Mouse (Mus musculus): Measurements from ENCODE around the gene Gm8879. TPM values are rescaled to one million over a fixed set of nuclear protein-coding genes. Genes with fewer than 3 reads are reported as not detected.
"Not testable (repeated sequence)": the region's sequence is repeated elsewhere in the genome, so short reads cannot be mapped to it uniquely, and the experiment has no call there.

Gene Gm8879
- not detected for total RNA-seq (2021)
- long read RNA-seq, experiment 1 = 0 reads
- long read RNA-seq, experiment 2 = 0 reads

- not testable (repeated sequence) for DNase-seq
Observed at GRCm38 (mm10) chr5:11127334-11127733, at the start of gene Gm8879. Gm8879 (plus strand) TSS chr5:11127634.

- DNase-seq = peak; percentile 4
Observed at GRCm38 (mm10) chr5:11138031-11138430, 10.6 kb downstream of the Gm8879 start.

Other genes starting within 250 kb of the Gm8879 start
- gene Gm8871, start 179.8 kb upstream of the Gm8879 start, total RNA-seq (2021) = not detected
- not detected for gene Gm8857, start 179.8 kb upstream of the Gm8879 start, total RNA-seq (2021)
- not detected for gene Gm5861, start 55.4 kb downstream of the Gm8879 start, total RNA-seq (2021)
- gene Gm8890, start 128.4 kb downstream of the Gm8879 start, total RNA-seq (2021) = not detected
- not detected for gene Speer1, start 213.9 kb downstream of the Gm8879 start, total RNA-seq (2021)